15 mouse cellular contexts compared by ENCODE assay signal in the genomic region with DNA sequence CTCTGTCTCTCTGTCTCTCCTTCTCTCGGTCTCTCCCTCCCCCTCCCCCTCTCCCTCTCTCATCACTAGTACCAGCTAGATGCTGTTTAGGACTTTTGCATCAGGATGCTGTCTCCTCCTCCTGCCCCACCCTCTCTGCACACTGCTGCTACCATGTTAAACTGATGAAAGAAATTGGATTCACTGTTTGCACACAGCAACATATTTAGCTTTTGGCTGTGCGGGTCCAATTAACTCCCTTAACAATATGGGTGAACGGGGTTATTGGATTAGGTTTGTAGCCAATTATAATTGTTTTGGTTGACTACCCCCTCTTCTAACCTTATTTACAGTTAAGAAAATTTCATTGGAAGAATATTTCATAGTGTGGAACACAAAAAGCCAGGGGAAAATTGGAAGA.
"Had no signal": no experiment of that assay in that cellular context is flagged by ENCODE, and none has a peak within 500 bp of the region (broad histone marks: within the 10 kb centered on the region; RNA-seq: fewer than 3 reads in every experiment).

No protein-coding gene starts in this region.

- H3K27ac ChIP-seq: neural tube, embryonic 12.5 days; neural tube, embryonic 13.5 days; neural tube, embryonic 15.5 days; stomach, embryonic 15.5 days; stomach, postnatal 0 days had no signal

- H3K27me3 ChIP-seq: neural tube, embryonic 12.5 days; neural tube, embryonic 13.5 days; neural tube, embryonic 15.5 days; stomach, embryonic 15.5 days had no signal

- DNase-seq: right cerebral cortex, adult 18-20 months; right cerebral cortex, postnatal 14 days; right cerebral cortex, postnatal 25 days; right cerebral cortex, postnatal 4 days; spleen, adult 18-20 months; thymus, adult 18-20 months; thymus, adult 2 months; thymus, postnatal 14 days; thymus, postnatal 36 days; thymus, postnatal 4 days had no signal

- H3K36me3 ChIP-seq: neural tube, embryonic 12.5 days; neural tube, embryonic 13.5 days; neural tube, embryonic 15.5 days; stomach, embryonic 15.5 days had no signal

- H3K4me1 ChIP-seq: neural tube, embryonic 12.5 days; neural tube, embryonic 13.5 days; neural tube, embryonic 15.5 days; stomach, embryonic 15.5 days had no signal

- H3K4me3 ChIP-seq: neural tube, embryonic 12.5 days; neural tube, embryonic 13.5 days; neural tube, embryonic 15.5 days; stomach, embryonic 15.5 days had no signal

- H3K9me3 ChIP-seq: neural tube, embryonic 15.5 days; stomach, embryonic 15.5 days had no signal
